Mouse (Mus musculus) forebrain, embryonic 15.5 days (tissue): ENCODE measurements at regions not wholly inside any gene's neighbourhood (a gene's known extent, or its start where the extent isn't known, plus 50 kb on each side); places are given as distances from the start of the nearest gene placed in this dataset.

Experiments
- ATAC-seq: fragments of 200-750 bp; cut with Nextera tagmentation; replicated peaks from 2 replicates; pipeline ENCODE4 v1.8.0; 2017; ENCODE audit warnings: mild to moderate bottlenecking, moderate TSS enrichment, moderate library complexity
- H3K27ac ChIP-seq: fragments of 300-500 bp; sonication (generic); replicated peaks from 2 replicates; pipeline ENCODE4 v1.5.1; 2015; ENCODE audit warnings: mild to moderate bottlenecking, inconsistent platforms
- H3K27me3 ChIP-seq: fragments of 300-500 bp; sonication (generic); 2 replicates; pipeline ENCODE4 v1.6.1; 2015; ENCODE audit warnings: inconsistent platforms
- H3K36me3 ChIP-seq: fragments of 300-500 bp; sonication (generic); 2 replicates; pipeline ENCODE4 v1.6.1; 2015; ENCODE audit warnings: mild to moderate bottlenecking, inconsistent platforms
- H3K4me1 ChIP-seq: fragments of 300-500 bp; sonication (generic); 2 replicates; pipeline ENCODE4 v1.6.1; 2015; ENCODE audit warnings: inconsistent platforms
- H3K4me2 ChIP-seq: fragments of 300-500 bp; sonication (generic); replicated peaks from 2 replicates; pipeline ENCODE4 v1.6.1; 2015; ENCODE audit warnings: mild to moderate bottlenecking, inconsistent platforms
- H3K4me3 ChIP-seq: fragments of 300-500 bp; sonication (generic); 2 replicates; pipeline ENCODE4 v1.5.1; 2015; ENCODE audit warnings: mild to moderate bottlenecking, inconsistent platforms
- H3K9ac ChIP-seq: fragments of 300-500 bp; sonication (generic); replicated peaks from 2 replicates; pipeline ENCODE4 v1.6.1; 2015; ENCODE audit warnings: mild to moderate bottlenecking, inconsistent platforms
- H3K9me3 ChIP-seq: fragments of 300-500 bp; sonication (generic); 2 replicates; pipeline ENCODE4 v1.6.1; 2016; ENCODE audit warnings: inconsistent platforms
- WGBS: fragments of 180-500 bp; shearing (Covaris S2); methylation state at CpG from one replicate; pipeline ENCODE4 v1.1.7; 2015; ENCODE audit warnings: mixed read lengths; 5-methylcytosine and 5-hydroxymethylcytosine counted together

- Histone ChIP-seq H3K9me3 (no peaks in the 10 kb centered on the region), H3K27me3 (no peaks in the 10 kb centered on the region), H3K9ac (no peak overlapping the region), H3K36me3 (no peaks in the 10 kb centered on the region), H3K4me3 (no peak overlapping the region), H3K4me2 (no peak overlapping the region), H3K27ac (no peak overlapping the region), H3K4me1 (no peaks in the 10 kb centered on the region)
- no peak for ATAC-seq
- 94% methylated on average over 2 of the region's 2 CpGs for WGBS
These were observed 1397.2 kb upstream of the Cntnap5a start for GRCm38 (mm10) chr1:114287349-114287748.

GRCm38 (mm10) chr1:114330541-114330940 is 1354.0 kb upstream of the Cntnap5a start:
- Histone ChIP-seq H3K27ac (no peak overlapping the region), H3K36me3 (no peaks in the 10 kb centered on the region), H3K4me2 (no peak overlapping the region), H3K4me1 (no peaks in the 10 kb centered on the region), H3K9ac (no peak overlapping the region), H3K9me3 (no peaks in the 10 kb centered on the region), H3K4me3 (no peak overlapping the region), H3K27me3 (no peaks in the 10 kb centered on the region)
- WGBS = 63% methylated on average over 2 of the region's 2 CpGs
- ATAC-seq = peak; percentile 84

- H3K4me2 ChIP-seq = no peak overlapping the region
- H3K27ac ChIP-seq = no peak overlapping the region
- no peaks in the 10 kb centered on the region for H3K9me3 ChIP-seq
- no peak overlapping the region for H3K4me3 ChIP-seq
- H3K4me1 ChIP-seq = no peaks in the 10 kb centered on the region
- H3K36me3 ChIP-seq = no peaks in the 10 kb centered on the region
- H3K9ac ChIP-seq = no peak overlapping the region
- no peaks in the 10 kb centered on the region for H3K27me3 ChIP-seq
- ATAC-seq = no peak
These were observed 1326.2 kb upstream of the Cntnap5a start for GRCm38 (mm10) chr1:114358215-114358995.

GRCm38 (mm10) chr1:114392034-114392433 is 1292.5 kb upstream of the Cntnap5a start:
- Histone ChIP-seq H3K9ac (no peak overlapping the region), H3K9me3 (no peaks in the 10 kb centered on the region), H3K4me1 (no peaks in the 10 kb centered on the region), H3K27ac (no peak overlapping the region), H3K4me3 (no peak overlapping the region), H3K36me3 (no peaks in the 10 kb centered on the region), H3K4me2 (no peak overlapping the region), H3K27me3 (no peaks in the 10 kb centered on the region)
- WGBS = 49% methylated on average over 3 of the region's 3 CpGs
- ATAC-seq = no peak
